Mouse (Mus musculus): ENCODE measurements around the gene Baz1b.

Baz1b gene

GRCm38 (mm10) chr5:135274663-135275396 is 87.8 kb downstream of the Baz1b start:
- no peak for DNase-seq (ENCODE audit: low spot score in 2 of 2)

GRCm38 (mm10) chr5:135276597-135276996 is 89.5 kb downstream of the Baz1b start:
- DNase-seq (ENCODE audit: low spot score in 2 of 2), result no peak

GRCm38 (mm10) chr5:135280226-135280625 is 93.2 kb downstream of the Baz1b start:
- DNase-seq (ENCODE audit: low spot score in 2 of 2), result no peak

GRCm38 (mm10) chr5:135285211-135285610 is 98.1 kb downstream of the Baz1b start:
- DNase-seq (ENCODE audit: low spot score in 2 of 2), result no peak

- peak; percentile 66 to 84 for DNase-seq (ENCODE audit: low spot score in 2 of 2)
These were observed 99.1 kb downstream of the Baz1b start for GRCm38 (mm10) chr5:135286185-135286584.

GRCm38 (mm10) chr5:135286926-135287325 is 99.9 kb downstream of the Baz1b start:
- no peak for DNase-seq (ENCODE audit: low spot score in 2 of 2)

- no peak for DNase-seq (ENCODE audit: low spot score in 2 of 2)
These were observed 103.6 kb downstream of the Baz1b start for GRCm38 (mm10) chr5:135290703-135291102.

GRCm38 (mm10) chr5:135291193-135291592 is 104.1 kb downstream of the Baz1b start:
- DNase-seq (ENCODE audit: low spot score in 2 of 2), result no peak

GRCm38 (mm10) chr5:135292001-135292400 is 104.9 kb downstream of the Baz1b start:
- DNase-seq (ENCODE audit: low spot score in 2 of 2), result no peak

All from cerebellum, postnatal 4 days (tissue).